Mouse (Mus musculus) spleen, adult 18-20 months (tissue): Measurements from ENCODE around the gene Copz2.
A peak's percentile ranks its signal among the peaks of the same experiment; 100 is the strongest.
"Not testable (repeated sequence)": the region's sequence is repeated elsewhere in the genome, so short reads cannot be mapped to it uniquely, and the experiment has no call there.

Experiments used
- DNase-seq, 2 experiments: peaks; one replicate each; pipeline ENCODE4 v3.0.0; 2022; ENCODE audit warnings: mixed read lengths in 2 of 2

Copz2 gene

GRCm38 (mm10) chr11:96849681-96850467 lies at the start of gene Copz2:
Gene Copz2, plus strand, starts transcription at chr11:96849870.
- no peak for DNase-seq

DNA sequence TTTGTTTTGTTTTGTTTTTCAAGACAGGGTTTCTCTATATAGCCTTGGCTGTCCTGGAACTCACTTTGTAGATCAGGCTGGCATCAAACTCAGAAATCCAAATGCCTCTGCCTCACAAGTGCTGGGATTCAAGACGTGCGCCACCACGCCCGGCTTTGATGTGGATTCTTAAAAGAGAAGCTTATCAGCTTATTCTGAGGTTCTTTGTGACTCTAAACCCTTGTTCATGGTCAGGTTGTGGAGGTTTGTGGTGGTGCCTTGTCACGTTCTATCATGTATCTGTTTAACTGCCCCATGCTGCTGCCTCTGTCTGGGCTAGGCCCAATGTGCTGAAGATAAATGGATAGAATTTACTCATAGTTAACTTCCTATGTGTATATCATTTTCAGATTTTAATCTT lies 44.1 kb upstream of the Copz2 start:
- no peak for DNase-seq

- no peak for DNase-seq
Observed at GRCm38 (mm10) chr11:96808066-96808465, 41.6 kb upstream of the Copz2 start.

- DNase-seq: no peak
Observed at GRCm38 (mm10) chr11:96809562-96810235, 40.0 kb upstream of the Copz2 start.

DNA sequence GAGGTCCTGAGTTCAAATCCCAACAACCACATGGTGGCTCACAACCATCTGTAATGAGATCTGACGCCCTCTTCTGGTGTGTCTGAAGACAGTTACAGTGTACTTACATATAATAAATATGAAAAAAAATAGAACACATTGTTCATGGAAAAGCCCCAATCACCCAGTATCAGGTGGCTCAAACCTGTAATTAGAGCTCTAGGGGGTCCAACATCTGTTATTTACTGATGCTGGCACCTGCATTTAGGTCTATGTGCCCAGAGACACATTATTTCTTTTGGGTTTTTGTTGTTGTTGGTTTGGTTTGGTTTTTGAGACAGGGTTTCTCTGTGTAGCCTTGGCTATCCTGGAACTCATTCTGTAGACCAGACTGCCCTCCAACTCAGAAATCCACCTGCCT lies 38.5 kb upstream of the Copz2 start:
- not testable (repeated sequence) for DNase-seq

GRCm38 (mm10) chr11:96813455-96813854 lies 36.2 kb upstream of the Copz2 start:
- DNase-seq: no peak

DNA sequence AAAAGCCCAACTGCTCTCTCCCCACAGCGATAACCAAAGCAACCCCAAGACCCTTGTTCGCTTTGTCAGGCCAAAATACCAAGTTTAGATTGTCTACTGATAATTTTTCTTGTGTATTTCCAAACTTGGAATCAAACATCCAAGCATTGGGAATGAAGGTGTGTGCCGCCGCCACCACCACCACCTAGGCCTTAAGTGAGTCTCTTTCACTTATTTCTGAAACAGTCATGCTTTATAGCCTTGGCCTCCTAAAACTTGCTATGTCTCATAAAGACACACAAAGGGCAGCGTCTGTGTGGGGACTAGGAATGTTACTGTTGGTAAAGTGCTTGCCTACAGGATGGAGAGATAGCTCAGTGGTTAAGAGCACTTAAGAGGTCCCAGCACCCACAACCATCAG lies 35.8 kb upstream of the Copz2 start:
- no peak for DNase-seq

- DNase-seq: no peak
Observed at GRCm38 (mm10) chr11:96814443-96814842, 35.2 kb upstream of the Copz2 start.

GRCm38 (mm10) chr11:96815895-96816294 lies 33.8 kb upstream of the Copz2 start:
- DNase-seq: no peak

DNA sequence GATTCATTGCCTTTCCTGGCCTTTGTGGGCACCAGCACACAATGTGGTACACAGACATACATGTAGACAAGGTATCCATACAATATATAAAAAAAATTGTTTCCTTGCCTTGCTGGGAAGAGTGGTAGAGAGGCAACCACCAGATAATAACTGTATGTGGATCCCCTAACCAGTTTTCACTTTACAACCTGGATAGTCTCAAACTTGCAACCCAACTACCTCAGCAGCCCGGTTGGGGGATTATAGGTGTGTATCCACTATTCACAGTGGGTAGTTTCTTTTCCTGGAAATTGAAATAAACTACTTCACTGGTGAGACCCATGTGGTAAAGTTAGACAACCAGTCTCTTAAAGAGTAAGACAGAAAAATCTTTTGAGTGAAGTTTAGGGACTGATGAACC lies 33.2 kb upstream of the Copz2 start:
- DNase-seq: no peak

DNA sequence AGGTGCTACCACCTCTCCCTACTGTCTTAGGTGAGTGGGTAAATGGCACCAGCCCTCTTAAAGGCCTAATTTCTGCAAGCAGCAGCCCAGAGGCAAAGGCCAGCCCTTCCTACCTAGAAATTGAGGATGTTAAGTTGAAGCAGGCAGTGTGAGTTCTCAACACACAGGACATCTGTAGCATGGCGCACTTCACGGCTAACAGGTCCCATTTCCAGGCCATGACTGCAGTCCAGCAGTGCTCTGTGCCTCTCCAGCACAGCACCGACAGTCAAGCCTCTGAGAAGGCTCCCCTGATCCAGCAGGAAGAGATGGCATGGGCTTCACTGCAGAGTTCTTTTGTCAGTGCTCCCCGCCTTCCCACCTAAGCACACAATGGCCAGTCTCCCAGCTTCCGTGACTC lies 32.7 kb upstream of the Copz2 start:
- DNase-seq: no peak

DNA sequence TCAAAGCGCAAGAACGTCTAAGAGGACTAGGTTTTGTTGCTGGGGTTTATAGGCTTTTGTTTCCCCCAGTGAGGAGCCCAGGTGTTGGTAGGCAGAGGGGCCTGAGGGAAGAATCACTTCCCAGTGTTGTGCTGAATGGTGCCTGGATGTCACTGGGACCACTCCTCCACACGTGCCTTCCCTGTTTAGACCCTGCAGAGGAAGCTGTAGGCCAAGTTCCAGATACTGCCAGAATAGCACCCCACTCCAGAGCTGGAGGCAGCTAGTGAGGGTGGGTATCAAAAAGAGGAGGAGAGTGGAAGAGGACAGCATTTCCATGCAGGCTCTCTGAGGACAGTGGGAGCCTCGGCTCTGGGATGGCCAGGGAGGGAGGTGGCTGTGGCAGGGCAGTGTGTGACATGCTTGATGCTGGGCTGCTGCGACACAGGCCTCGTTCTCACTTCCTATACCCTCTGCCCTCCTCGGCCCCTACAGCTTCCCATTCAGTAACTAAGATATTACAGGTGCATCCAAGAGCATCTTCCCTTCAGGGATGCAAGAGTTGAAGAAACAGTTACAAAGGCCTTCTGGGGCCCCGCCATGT lies 31.5 kb upstream of the Copz2 start:
- no peak for DNase-seq

GRCm38 (mm10) chr11:96821956-96822355 lies 27.7 kb upstream of the Copz2 start:
- no peak for DNase-seq

DNA sequence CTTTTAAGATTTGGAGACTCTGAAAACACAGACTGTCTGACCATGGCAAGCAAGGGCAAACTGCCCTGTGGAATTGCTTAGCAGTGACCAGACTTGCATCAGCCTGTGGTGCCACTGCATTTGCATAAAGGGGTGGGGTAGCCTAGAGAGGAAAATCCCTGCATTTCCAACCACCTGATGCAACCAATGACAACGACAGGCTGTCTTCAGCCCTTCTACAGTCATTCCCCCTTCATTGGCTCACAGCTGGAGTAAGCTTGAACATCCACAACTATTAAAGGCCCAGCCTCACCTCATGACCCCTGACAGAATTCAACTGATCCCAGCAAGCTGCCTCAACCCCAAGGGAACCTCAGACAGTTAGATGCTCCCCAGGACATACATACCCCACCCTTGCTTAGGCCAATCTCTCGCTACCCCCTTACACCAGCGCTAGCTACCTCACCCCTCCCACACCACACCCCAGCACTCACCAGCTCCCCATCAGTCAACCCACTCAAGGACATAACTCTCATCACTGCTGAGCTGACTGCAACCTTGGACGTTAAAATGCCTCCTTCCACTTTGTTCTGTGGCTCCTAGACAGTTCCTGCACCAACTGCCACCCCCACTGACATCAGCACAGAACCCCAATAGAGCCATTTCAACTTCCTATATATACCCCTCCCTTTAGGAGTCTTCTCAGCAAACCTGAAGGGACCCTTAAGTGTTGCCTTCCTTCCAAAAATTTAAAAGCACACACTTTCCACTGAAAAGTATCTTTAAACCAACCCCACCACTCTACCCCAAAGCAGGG lies 26.8 kb upstream of the Copz2 start:
- peak in 1 of 2 experiments; percentile 23 for DNase-seq

DNA sequence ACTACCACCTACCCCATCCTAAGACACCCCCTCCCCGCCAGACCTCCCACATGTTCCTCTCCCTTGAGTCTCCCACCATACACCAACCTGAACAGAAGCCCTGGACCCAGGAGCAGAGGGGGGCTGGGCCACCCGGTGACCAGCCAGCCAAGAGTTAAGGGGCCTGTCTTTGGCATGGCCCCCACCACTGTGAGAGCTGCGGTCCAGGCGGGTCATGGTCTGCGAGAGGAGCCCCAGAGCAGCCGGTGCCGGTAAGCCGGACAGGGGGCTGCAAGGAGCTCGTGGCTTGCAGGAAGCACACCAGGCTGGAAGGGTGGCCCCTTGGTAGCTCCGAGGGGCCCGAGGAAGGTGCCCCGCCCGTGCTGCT lies 26.2 kb upstream of the Copz2 start:
- no peak for DNase-seq

DNA sequence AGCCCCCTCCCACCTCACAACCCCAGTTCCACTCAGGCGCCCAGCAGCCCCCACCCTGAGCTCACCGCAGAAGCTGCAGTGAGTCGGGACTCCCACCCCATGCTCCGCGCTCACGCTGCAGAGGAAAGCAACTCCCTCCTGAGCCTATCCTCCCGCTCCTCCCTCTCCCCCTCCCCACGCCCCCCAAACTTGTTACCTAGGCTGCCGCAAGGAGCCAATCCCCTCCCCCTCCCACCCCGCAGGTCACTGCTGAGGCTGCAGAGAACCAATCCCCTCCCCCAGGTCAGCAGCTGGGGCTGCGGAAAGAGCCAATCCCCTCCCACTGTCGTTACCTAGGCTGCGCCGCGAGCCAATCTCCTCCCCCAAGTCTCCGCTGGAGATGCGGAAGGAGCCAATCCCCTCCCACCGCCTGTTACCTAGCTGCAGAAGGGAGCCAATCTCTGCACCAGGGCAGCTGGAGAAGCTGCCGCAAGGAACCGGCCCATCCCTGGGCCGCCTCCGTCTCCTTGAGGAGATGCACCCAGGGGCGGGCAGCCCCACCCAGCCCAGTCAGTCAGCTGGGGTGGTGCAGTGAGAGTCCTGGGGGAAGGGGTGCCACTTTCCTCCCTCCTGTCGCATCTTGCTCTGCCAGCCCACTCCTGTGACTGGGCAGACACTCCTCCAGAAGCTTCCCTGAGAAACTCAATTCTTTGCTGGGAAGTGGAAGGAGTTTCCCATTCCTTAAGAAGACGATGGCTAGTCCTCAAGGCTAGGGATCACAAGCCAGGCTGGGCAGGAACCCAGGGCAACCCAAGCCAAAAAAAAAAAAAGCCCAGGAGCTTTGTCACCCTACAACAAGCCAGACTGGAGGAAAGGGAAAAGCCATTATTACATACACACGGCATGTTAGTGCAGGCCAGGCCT lies 25.5 kb upstream of the Copz2 start:
- peak; percentile 77 to 82 for DNase-seq

GRCm38 (mm10) chr11:96824783-96825495 lies 24.7 kb upstream of the Copz2 start:
- peak in 1 of 2 experiments; percentile 40 for DNase-seq

- DNase-seq: no peak
Observed at GRCm38 (mm10) chr11:96826481-96826880, 23.2 kb upstream of the Copz2 start.

GRCm38 (mm10) chr11:96827062-96827581 lies 22.5 kb upstream of the Copz2 start:
- no peak for DNase-seq

GRCm38 (mm10) chr11:96827917-96828316 lies 21.8 kb upstream of the Copz2 start:
- DNase-seq: no peak

DNA sequence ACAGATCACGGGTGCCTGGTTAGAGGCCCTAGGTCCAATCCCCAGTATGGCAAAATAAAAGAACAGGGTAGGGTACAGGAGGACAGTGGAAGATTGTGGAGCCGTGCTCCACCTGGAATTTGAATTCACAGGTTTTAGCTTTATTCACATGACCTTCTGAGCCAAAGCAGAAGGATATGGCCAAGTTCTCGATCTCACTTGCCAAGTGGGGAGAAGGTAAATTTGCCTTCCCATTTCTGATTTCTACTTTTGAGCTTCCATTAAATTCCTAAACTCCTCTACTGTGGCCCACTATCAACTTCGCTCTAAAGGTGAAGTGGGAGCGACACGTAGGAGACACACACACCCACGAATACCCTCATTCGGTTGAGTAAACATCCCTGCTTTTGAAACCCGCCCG lies 20.8 kb upstream of the Copz2 start:
- no peak for DNase-seq
